Mouse (Mus musculus) induced T-regulatory cell, adult 2 months (primary cell): ENCODE results near the gene Carhsp1.

Source experiments
- DNase-seq: peaks from one replicate; pipeline ENCODE4 v3.0.0-alpha.2; 2012; ENCODE audit warnings: low read depth

Gene Carhsp1

GRCm38 (mm10) chr16:8638131-8638530, 33.8 kb downstream of the Carhsp1 start:
- DNase-seq = no peak

GRCm38 (mm10) chr16:8637217-8638051, 34.5 kb downstream of the Carhsp1 start, which contains the start of the genes Pmm2 and Tmem186:
Pmm2 (plus strand) TSS chr16:8637674.
Tmem186 (minus strand) TSS chr16:8637712.
- peak; percentile 95 for DNase-seq

- no peak for DNase-seq
Measured at GRCm38 (mm10) chr16:8636867-8637216, 35.1 kb downstream of the Carhsp1 start.

GRCm38 (mm10) chr16:8631428-8631827, 40.5 kb downstream of the Carhsp1 start:
- no peak for DNase-seq

- no peak for DNase-seq
Measured at GRCm38 (mm10) chr16:8630419-8630818, 41.5 kb downstream of the Carhsp1 start.

- no peak for DNase-seq
Measured at GRCm38 (mm10) chr16:8620315-8621115, 51.4 kb downstream of the Carhsp1 start.

GRCm38 (mm10) chr16:8619659-8620314, 52.2 kb downstream of the Carhsp1 start:
- DNase-seq = no peak

GRCm38 (mm10) chr16:8613447-8613846, 58.5 kb downstream of the Carhsp1 start:
- no peak for DNase-seq

- DNase-seq = no peak
Measured at GRCm38 (mm10) chr16:8613039-8613438, 58.9 kb downstream of the Carhsp1 start.

GRCm38 (mm10) chr16:8612214-8613005, 59.5 kb downstream of the Carhsp1 start:
- no peak for DNase-seq

- peak; percentile 43 for DNase-seq
Measured at GRCm38 (mm10) chr16:8610397-8610796, 61.6 kb downstream of the Carhsp1 start.
